8 mouse cellular contexts compared by ENCODE assay signal in genomic region chr9:118871089-118871488, GRCm38 (mm10). TPM values are rescaled to one million over a fixed set of nuclear protein-coding genes. Genes with fewer than 3 reads are reported as not detected.
DNase-seq lines count a peak whose midpoint lies in the region; TF ChIP-seq lines count a peak whose summit lies in the region.

No protein-coding gene starts in this region.

- peak; percentile 23; the same call in 1 of the 2 replicates for TF ChIP-seq CTCF in testis, adult 2 months (IDR thresholded peaks at IDR 0.05; ENCODE audit: control insufficient read depth, insufficient read depth, insufficient replicate concordance, low read depth, low read length)

- H3K4me3 ChIP-seq in testis, adult 2 months (ENCODE audit: control insufficient read depth, low read depth, low read length): no peak overlapping the region

- H3K27me3 ChIP-seq in testis, adult 2 months (ENCODE audit: control insufficient read depth, insufficient read depth, low read length): no peaks in the 10 kb centered on the region

- intact Hi-C loops in gastrocnemius, postnatal 36 days (cut with DNase I): loop anchor here (2.0 kb wide), 1 partner anchor 264 kb away; the partner anchor contains the start of gene Itga9

- no peak for TF ChIP-seq POLR2A in testis, adult 2 months (IDR thresholded peaks at IDR 0.05; ENCODE audit: control insufficient read depth, low read depth, low read length)

- no peak overlapping the region for H3K27ac ChIP-seq in testis, adult 2 months (ENCODE audit: control insufficient read depth, insufficient read depth, low read depth, low read length)

- peak; percentile 55 for DNase-seq in gastrocnemius, postnatal 10 days
- DNase-seq in gastrocnemius, postnatal 36 days: no peak
- no peak for DNase-seq in testis, postnatal 14 days (ENCODE audit: low spot score)
- DNase-seq in embryo, embryonic 10.5 days (ENCODE audit: low spot score): peak; percentile 85
- DNase-seq in layer of hippocampus, postnatal 25 days (ENCODE audit: extremely low spot score in 1 of 2, low spot score in 1 of 2): peak; percentile 19 to 70
- DNase-seq in retina, adult 2 months (ENCODE audit: low read depth, low spot score): peak; percentile 18
- no peak for DNase-seq in MN1 (ENCODE audit: low spot score)

- H3K36me3 ChIP-seq in testis, adult 2 months (ENCODE audit: control insufficient read depth, insufficient read depth, low read length): no peaks in the 10 kb centered on the region

- H3K4me1 ChIP-seq in testis, adult 2 months (ENCODE audit: control insufficient read depth, insufficient read depth, low read length): peaks cover 12% of the 10 kb centered on the region

RNA-seq across cellular contexts. Expression of gene Ctdspl, which starts 55.2 kb away (rescaled TPM):
- 10 to 100 TPM; 14.5 to 14.6 TPM for total RNA-seq in gastrocnemius, postnatal 10 days (2021)
- total RNA-seq in gastrocnemius, postnatal 36 days (2021): 1 to 10 TPM; 4.9 to 5.1 TPM
- 7.8 and 8.1 TPM in 2 replicates for polyA plus RNA-seq in testis, adult 2 months (2012; rRNA removed)
- 10 to 100 TPM; 23.7 to 24.4 TPM for total RNA-seq in layer of hippocampus, postnatal 25 days (2021)

Comparison
In these comparisons a context has a peak if more than half of its experiments do, and no peak if none do; other contexts are left out.
1. DNase-seq: peak in gastrocnemius, postnatal 10 days (single experiment), embryo, embryonic 10.5 days (single experiment), layer of hippocampus, postnatal 25 days (2 of 2) and retina, adult 2 months (single experiment); none in gastrocnemius, postnatal 36 days (0 of 2), testis, postnatal 14 days (single experiment) and MN1 (single experiment).